Mouse (Mus musculus) myocyte (in vitro differentiated cells): ENCODE data around the gene Osbpl3.

Experiments
- CEBPB ChIP-seq: IDR thresholded peaks from 2 replicates; pipeline ENCODE4 v1.6.1; 2011; ENCODE audit warnings: mild to moderate bottlenecking, moderate library complexity; ENCODE audit not compliant: poor library complexity, insufficient read depth, severe bottlenecking
- E2F4 ChIP-seq: IDR thresholded peaks from one replicate; pipeline ENCODE4 v1.6.1; 2011; ENCODE audit warnings: mild to moderate bottlenecking, control low read depth, moderate library complexity; ENCODE audit not compliant: insufficient read depth
- MAX ChIP-seq: IDR thresholded peaks from one replicate; pipeline ENCODE4 v1.6.1; 2011; ENCODE audit warnings: low read depth, mild to moderate bottlenecking, control low read depth
- MYOD1 ChIP-seq, 3 experiments: IDR thresholded peaks; one replicate each; pipeline ENCODE4 v1.6.1; 2011; ENCODE audit warnings: control low read depth in 2 of 3, low read depth in 2 of 3, mild to moderate bottlenecking in 2 of 3, moderate library complexity in 1 of 3; ENCODE audit not compliant: insufficient read length in 2 of 3, control insufficient read depth in 1 of 3
- MYOG ChIP-seq, 3 experiments: IDR thresholded peaks; one replicate each; pipeline ENCODE4 v1.6.1; 2011; ENCODE audit warnings: control low read depth in 2 of 3, low read depth in 2 of 3, mild to moderate bottlenecking in 2 of 3; ENCODE audit not compliant: insufficient read length in 2 of 3, control insufficient read depth in 1 of 3, insufficient read depth in 1 of 3
- POLR2A ChIP-seq: IDR thresholded peaks from one replicate; pipeline ENCODE4 v1.6.1; 2011; ENCODE audit warnings: low read depth, mild to moderate bottlenecking, control low read depth, moderate library complexity; ENCODE audit not compliant: insufficient read length
- POLR2AphosphoS2 ChIP-seq: IDR thresholded peaks from one replicate; pipeline ENCODE4 v1.6.1; 2011; ENCODE audit warnings: low read depth, control low read depth; ENCODE audit not compliant: insufficient read length
- REST ChIP-seq: IDR thresholded peaks from one replicate; pipeline ENCODE4 v1.6.1; 2011; ENCODE audit warnings: mild to moderate bottlenecking, control low read depth, moderate library complexity; ENCODE audit not compliant: insufficient read depth, insufficient read length
- SRF ChIP-seq: IDR thresholded peaks from one replicate; pipeline ENCODE4 v1.6.1; 2011; ENCODE audit warnings: low read depth; ENCODE audit not compliant: control insufficient read depth, insufficient read length
- TCF12 ChIP-seq: IDR thresholded peaks from one replicate; pipeline ENCODE4 v1.6.1; 2011; ENCODE audit warnings: mild to moderate bottlenecking, control low read depth; ENCODE audit not compliant: poor library complexity, insufficient read depth, severe bottlenecking
- TCF3 ChIP-seq: IDR thresholded peaks from one replicate; pipeline ENCODE4 v1.6.1; 2011; ENCODE audit warnings: low read depth, control low read depth; ENCODE audit not compliant: insufficient read length
- USF1 ChIP-seq: IDR thresholded peaks from one replicate; pipeline ENCODE4 v1.6.1; 2011; ENCODE audit warnings: low read depth, mild to moderate bottlenecking, control low read depth, moderate library complexity

DNA sequence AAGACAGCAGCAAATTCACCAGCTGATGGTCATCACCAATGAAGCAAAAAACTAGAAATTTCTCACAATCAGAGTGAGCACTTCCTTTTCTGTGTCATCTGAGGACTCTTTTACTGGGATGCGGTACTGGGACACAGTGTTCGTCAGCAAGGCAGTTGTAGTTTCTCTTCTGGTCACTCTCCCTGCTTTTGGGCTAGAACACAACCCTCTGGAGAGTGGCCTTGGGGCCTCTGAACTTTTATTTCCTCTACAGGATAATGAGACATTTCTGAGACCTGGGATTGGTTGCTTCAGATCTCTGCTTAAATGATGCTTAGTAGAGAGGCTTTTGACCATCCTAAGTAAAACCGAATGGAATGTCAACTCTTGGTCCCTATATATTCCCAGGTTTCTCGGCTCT lies 29.4 kb downstream of the Osbpl3 start:
- no peak for TF ChIP-seq POLR2A
- no peak for TF ChIP-seq MAX
- no peak for TF ChIP-seq E2F4
- no peak for TF ChIP-seq POLR2AphosphoS2
- TF ChIP-seq CEBPB: no peak
- no peak for TF ChIP-seq MYOG (IDR thresholded peaks at IDR 0.05; ENCODE audit: control insufficient read depth in 1 of 3, insufficient read depth in 1 of 3, insufficient read length in 2 of 3, low read depth in 2 of 3)
- no peak for TF ChIP-seq USF1
- TF ChIP-seq TCF12: no peak
- TF ChIP-seq SRF: no peak
- TF ChIP-seq MYOD1 (IDR thresholded peaks at IDR 0.05; ENCODE audit: control insufficient read depth in 1 of 3, insufficient read length in 2 of 3, low read depth in 2 of 3): no peak
- no peak for TF ChIP-seq REST
- no peak for TF ChIP-seq TCF3
